Mouse (Mus musculus) layer of hippocampus, adult 9-10 months (tissue): ENCODE measurements around the gene Mogs.
"Not testable (repeated sequence)": the region's sequence is repeated elsewhere in the genome, so short reads cannot be mapped to it uniquely, and the experiment has no call there.

Experiments used
- DNase-seq: peaks from one replicate; pipeline ENCODE4 v3.0.0; 2022; ENCODE audit warnings: low spot score

The Mogs gene

GRCm38 (mm10) chr6:83151721-83152120 is 36.4 kb downstream of the Mogs start:
- DNase-seq: no peak

GRCm38 (mm10) chr6:83153038-83153437 is 37.7 kb downstream of the Mogs start:
- no peak for DNase-seq

DNA sequence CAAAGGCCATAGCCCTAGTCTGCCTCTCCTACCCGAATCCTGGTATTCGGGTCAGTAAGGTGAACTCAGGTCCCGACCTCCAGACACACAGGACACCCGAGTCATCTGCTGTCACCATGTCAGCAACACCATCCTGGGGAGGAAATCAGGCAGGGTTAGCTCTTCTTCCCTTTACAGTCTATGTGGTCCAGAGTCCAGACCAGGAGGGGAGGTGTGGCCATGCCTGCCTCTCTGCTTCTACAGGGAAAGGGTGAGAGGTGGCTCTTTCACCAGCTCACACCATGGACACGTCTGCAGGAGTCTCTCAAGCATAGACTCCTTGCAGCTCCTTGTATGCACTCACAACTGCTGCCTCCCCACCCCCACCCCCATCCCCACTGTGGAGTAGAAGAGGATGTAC is 38.2 kb downstream of the Mogs start:
- no peak for DNase-seq

- no peak for DNase-seq
Observed at GRCm38 (mm10) chr6:83155552-83156238, 40.4 kb downstream of the Mogs start.

DNA sequence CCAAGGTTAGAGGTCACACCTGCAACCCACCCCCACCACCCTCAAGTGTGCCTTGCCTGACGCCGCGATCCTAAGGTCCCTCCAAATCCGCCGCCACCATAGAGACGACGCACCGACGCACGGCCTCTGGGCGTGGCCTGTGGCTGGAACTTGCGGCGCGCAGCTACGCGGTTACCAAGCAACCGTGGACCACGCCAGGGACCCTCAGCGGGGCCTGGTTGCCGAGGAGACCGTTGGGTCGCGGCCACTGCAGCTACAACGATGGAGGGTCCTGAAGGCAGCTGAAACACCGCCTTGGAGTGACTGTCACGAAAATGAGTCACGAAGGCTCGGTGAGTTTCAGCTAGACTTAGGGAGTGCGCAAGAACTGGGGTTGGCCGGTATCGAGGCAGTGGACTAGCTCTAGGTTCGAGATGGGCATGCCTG is 41.0 kb downstream of the Mogs start, which contains the start of the genes Wdr54 and 1700003E16Rik:
Gene Wdr54, minus strand, starts transcription at position 139 of the 426 bp plus-strand sequence.
Gene 1700003E16Rik, plus strand, starts transcription at position 146 of the 426 bp plus-strand sequence.
- DNase-seq: no peak

- not testable (repeated sequence) for DNase-seq
Observed at GRCm38 (mm10) chr6:83159456-83159855, 44.2 kb downstream of the Mogs start.

DNA sequence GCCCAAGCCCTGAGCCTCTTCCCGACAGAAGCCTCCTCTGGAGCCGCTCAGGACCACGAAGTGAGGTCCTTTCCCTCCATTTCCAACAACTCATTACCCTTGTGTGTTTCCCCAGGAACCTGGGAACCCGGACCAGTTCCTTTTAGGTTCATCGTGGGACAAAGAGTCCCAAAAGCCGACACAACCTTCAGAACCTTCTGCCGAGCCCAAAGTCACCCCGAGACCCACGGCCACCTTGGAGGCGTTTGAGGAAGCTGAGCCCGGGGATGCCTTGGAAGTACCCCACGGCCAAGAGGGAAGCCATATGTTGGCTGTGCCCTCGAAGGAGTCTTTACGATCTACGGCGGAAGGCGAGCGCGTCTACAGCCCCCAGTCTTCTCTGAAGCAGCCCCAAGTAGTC is 46.1 kb downstream of the Mogs start:
- DNase-seq: no peak

DNA sequence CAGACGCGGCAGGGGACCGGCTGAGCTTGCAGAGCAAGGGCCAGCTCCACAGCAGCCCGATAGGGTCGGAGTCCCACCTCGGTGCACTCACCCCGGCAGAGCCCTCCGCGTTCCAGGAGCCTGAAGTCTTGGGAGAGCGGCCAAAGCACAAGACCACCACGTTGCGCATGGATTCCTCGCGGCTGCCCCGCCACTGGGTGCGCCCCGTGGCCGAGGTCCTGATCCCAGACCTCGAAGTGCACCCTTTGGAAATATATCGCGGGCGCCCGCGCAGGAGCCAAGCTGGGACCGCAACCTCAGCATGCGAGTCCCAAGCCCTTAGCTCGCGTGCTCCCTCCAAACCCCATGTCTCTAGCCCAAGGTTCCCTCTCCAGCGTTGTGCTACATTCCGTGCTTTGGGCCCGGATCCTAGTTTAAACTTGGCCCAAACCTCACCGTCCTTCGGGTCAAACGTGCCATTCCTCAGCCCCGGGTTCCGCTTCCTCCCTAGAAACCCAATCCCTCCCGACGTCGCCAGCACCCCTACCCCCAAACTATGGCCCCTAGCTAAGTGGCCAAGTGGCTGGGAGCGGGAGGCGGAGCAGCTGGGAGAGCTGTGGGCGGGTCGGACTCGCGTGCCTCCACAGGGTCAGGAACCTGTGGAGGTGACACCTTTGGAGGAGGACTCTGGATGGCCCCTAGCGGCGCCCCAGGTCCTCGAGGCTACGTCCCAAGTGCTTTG is 46.8 kb downstream of the Mogs start:
- no peak for DNase-seq

DNA sequence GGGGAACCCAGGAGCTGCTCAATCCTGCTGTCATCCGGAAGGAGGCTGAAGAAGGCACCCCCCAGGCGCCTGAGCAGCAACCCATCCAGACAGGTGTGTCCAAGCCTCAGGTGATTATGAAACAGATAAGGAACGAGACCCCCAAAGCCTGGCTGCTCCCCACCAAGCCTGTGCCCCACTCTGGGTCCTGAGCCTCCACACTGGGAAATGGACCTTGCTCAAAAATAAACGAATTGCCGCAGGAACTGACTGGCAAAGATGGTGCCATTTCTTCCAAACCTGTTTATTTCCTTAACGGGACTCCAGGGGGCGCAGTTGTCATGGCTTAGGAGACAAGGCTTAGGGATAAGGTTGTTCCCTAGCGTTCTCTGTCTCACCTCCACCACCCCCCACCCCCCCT is 47.4 kb downstream of the Mogs start:
- no peak for DNase-seq

GRCm38 (mm10) chr6:83165026-83165606 is 49.8 kb downstream of the Mogs start:
- no peak for DNase-seq

DNA sequence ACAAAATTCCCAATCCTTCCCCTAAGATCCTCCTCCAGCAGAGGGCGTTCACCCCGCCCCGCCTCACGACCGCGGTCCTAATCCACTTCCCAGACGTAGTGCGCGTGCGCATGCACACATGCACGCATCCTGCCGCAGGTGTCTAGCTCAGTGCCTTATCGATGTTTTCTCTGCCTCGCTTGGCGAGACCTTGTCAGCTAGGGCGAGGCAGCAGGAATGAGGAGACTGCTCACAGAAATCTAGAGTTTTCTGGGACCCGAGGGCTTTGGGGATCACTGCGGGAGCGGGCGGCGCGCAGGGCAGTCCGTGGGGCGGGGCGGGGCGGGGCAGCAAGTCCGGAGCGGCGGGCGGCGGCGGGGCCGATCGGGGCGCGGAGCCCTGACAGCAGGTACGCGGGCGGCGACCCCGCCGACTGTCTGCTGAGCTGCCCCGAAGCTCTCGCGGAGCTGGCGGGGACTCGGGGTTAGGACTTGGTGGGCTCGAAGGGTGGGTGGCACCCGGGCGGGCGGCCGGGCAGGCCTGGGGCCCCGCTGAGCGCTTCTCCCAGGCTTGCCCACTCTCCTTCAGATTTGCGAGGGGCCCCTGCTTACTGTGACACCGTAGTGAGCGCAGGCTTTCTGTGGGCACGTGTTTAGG is 50.4 kb downstream of the Mogs start, which contains the start of gene Dctn1:
Gene Dctn1, plus strand, starts transcription at position 314 of the 636 bp plus-strand sequence.
- DNase-seq: peak; percentile 92

DNA sequence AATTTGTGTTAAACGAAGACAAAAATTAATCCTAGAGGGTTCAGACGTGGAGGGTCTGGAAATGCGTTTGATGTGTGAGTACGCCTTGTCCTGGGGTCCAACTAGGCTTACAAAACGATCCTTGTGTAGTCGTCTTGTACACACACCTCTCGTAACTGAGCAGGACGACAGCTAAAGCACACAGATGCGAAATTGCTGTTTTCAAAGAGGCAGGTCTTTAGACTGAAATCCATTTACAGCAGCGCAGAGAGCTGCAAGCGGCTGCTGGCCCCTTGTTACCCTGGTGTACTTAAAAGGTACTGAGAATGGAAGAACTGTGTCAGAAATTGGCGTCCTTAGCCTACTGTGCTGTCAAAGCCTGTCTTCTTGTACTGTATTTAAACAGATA is 50.9 kb downstream of the Mogs start:
- DNase-seq: no peak
